Mouse (Mus musculus) cortical plate, adult 2 months (tissue): ENCODE measurements around the gene Rreb1.

Source experiments
- CTCF ChIP-seq: fragments of 200-500 bp; IDR thresholded peaks from 2 replicates; pipeline ENCODE4 v1.5.1; 2011; ENCODE audit warnings: mild to moderate bottlenecking, control low read depth, low read length; ENCODE audit not compliant: insufficient read depth; ENCODE audit errors: extremely low read depth
- POLR2A ChIP-seq: fragments of 200-500 bp; IDR thresholded peaks from 2 replicates; pipeline ENCODE4 v1.6.1; 2011; ENCODE audit warnings: mild to moderate bottlenecking, low read length, control low read depth; ENCODE audit not compliant: insufficient read depth; ENCODE audit errors: extremely low read depth

DNA sequence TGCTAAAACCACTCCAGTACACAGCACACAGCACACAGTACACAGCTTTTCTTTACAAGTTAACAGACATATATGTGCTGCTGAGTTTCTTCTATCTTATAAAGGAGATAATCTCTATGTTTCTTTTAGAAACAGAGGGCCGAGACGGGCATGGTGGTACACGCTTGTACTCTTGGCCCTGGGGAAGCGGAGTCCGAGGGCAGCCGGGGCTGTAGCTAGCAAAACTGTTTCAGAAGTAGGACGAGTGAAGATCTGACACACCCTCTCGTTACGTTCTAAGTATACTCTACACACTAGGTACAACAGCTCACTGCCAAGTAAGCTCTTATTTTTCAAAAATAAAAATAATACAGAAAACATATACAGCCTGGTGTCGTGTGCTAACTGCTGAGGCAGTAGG lies 202.1 kb downstream of the Rreb1 start:
- TF ChIP-seq POLR2A (no peak), CTCF (no peak)
